Mouse (Mus musculus): ENCODE data around the gene Rabep1. TPM values are rescaled to one million over a fixed set of nuclear protein-coding genes. Genes with fewer than 3 reads are reported as not detected.

Gene Rabep1
- polyA plus RNA-seq, 1 experiment from 2014 or later = 50.3 TPM

GRCm38 (mm10) chr11:70821728-70822591 is 22.6 kb upstream of the Rabep1 start:
- Histone ChIP-seq H3K27ac (ENCODE audit: low read depth, low read length) (no peak overlapping the region), H3K36me3 (ENCODE audit: control insufficient read depth, insufficient read depth, low read length) (no peaks in the 10 kb centered on the region), H3K4me1 (ENCODE audit: control insufficient read depth, insufficient read depth, low read length) (no peaks in the 10 kb centered on the region), H3K4me2 (ENCODE audit: low read length) (no peak overlapping the region), H3K9me3 (replicated peaks; ENCODE audit: control insufficient read depth, low read length) (no peaks in the 10 kb centered on the region), H3K9ac (ENCODE audit: low read length) (no peak overlapping the region), H3K27me3 (replicated peaks; ENCODE audit: control insufficient read depth, insufficient read depth, low read length) (no peaks in the 10 kb centered on the region), H3K4me3 (ENCODE audit: low read depth, low read length) (no peak overlapping the region)
- DNase-seq (ENCODE audit: low spot score) (no peak), ATAC-seq (no peak)
- 69% methylated on average over 17 of the region's 17 CpGs for WGBS

GRCm38 (mm10) chr11:70826207-70826606 is 18.4 kb upstream of the Rabep1 start:
- Histone ChIP-seq H3K4me2 (ENCODE audit: low read length) (no peak overlapping the region), H3K36me3 (ENCODE audit: control insufficient read depth, insufficient read depth, low read length) (no peaks in the 10 kb centered on the region), H3K27me3 (replicated peaks; ENCODE audit: control insufficient read depth, insufficient read depth, low read length) (no peaks in the 10 kb centered on the region), H3K27ac (ENCODE audit: low read depth, low read length) (no peak overlapping the region), H3K4me1 (ENCODE audit: control insufficient read depth, insufficient read depth, low read length) (no peaks in the 10 kb centered on the region), H3K9me3 (replicated peaks; ENCODE audit: control insufficient read depth, low read length) (no peaks in the 10 kb centered on the region), H3K4me3 (ENCODE audit: low read depth, low read length) (no peak overlapping the region), H3K9ac (ENCODE audit: low read length) (no peak overlapping the region)
- ATAC-seq = no peak
- DNase-seq (ENCODE audit: low spot score) = no peak
- WGBS = 84% methylated on average over 2 of the region's 2 CpGs

GRCm38 (mm10) chr11:70828975-70829615 is 15.5 kb upstream of the Rabep1 start:
- Histone ChIP-seq H3K9ac (ENCODE audit: low read length) (no peak overlapping the region), H3K4me2 (ENCODE audit: low read length) (no peak overlapping the region), H3K4me3 (ENCODE audit: low read depth, low read length) (no peak overlapping the region), H3K4me1 (ENCODE audit: control insufficient read depth, insufficient read depth, low read length) (no peaks in the 10 kb centered on the region), H3K9me3 (replicated peaks; ENCODE audit: control insufficient read depth, low read length) (no peaks in the 10 kb centered on the region), H3K36me3 (ENCODE audit: control insufficient read depth, insufficient read depth, low read length) (no peaks in the 10 kb centered on the region), H3K27ac (ENCODE audit: low read depth, low read length) (no peak overlapping the region), H3K27me3 (replicated peaks; ENCODE audit: control insufficient read depth, insufficient read depth, low read length) (no peaks in the 10 kb centered on the region)
- WGBS = 92% methylated on average over 11 of the region's 11 CpGs
- DNase-seq (ENCODE audit: low spot score) (no peak), ATAC-seq (no peak)

- ATAC-seq = no peak
- Histone ChIP-seq H3K36me3 (ENCODE audit: control insufficient read depth, insufficient read depth, low read length) (no peaks in the 10 kb centered on the region), H3K9ac (ENCODE audit: low read length) (no peak overlapping the region), H3K9me3 (replicated peaks; ENCODE audit: control insufficient read depth, low read length) (no peaks in the 10 kb centered on the region), H3K4me1 (ENCODE audit: control insufficient read depth, insufficient read depth, low read length) (no peaks in the 10 kb centered on the region), H3K27me3 (replicated peaks; ENCODE audit: control insufficient read depth, insufficient read depth, low read length) (no peaks in the 10 kb centered on the region), H3K4me2 (ENCODE audit: low read length) (no peak overlapping the region), H3K27ac (ENCODE audit: low read depth, low read length) (no peak overlapping the region), H3K4me3 (ENCODE audit: low read depth, low read length) (no peak overlapping the region)
- WGBS = 7% methylated on average over 3 of the region's 3 CpGs
- DNase-seq (ENCODE audit: low spot score) = no peak
Measured at GRCm38 (mm10) chr11:70831201-70831600, 13.4 kb upstream of the Rabep1 start.

GRCm38 (mm10) chr11:70833408-70833807 is 11.2 kb upstream of the Rabep1 start:
- Histone ChIP-seq H3K9ac (ENCODE audit: low read length) (no peak overlapping the region), H3K9me3 (replicated peaks; ENCODE audit: control insufficient read depth, low read length) (no peaks in the 10 kb centered on the region), H3K27me3 (replicated peaks; ENCODE audit: control insufficient read depth, insufficient read depth, low read length) (no peaks in the 10 kb centered on the region), H3K4me1 (ENCODE audit: control insufficient read depth, insufficient read depth, low read length) (no peaks in the 10 kb centered on the region), H3K27ac (ENCODE audit: low read depth, low read length) (no peak overlapping the region), H3K36me3 (ENCODE audit: control insufficient read depth, insufficient read depth, low read length) (no peaks in the 10 kb centered on the region), H3K4me2 (ENCODE audit: low read length) (no peak overlapping the region), H3K4me3 (ENCODE audit: low read depth, low read length) (no peak overlapping the region)
- DNase-seq (ENCODE audit: low spot score) = no peak
- ATAC-seq = no peak

GRCm38 (mm10) chr11:70833831-70834230 is 10.7 kb upstream of the Rabep1 start:
- Histone ChIP-seq H3K4me2 (ENCODE audit: low read length) (no peak overlapping the region), H3K27me3 (replicated peaks; ENCODE audit: control insufficient read depth, insufficient read depth, low read length) (no peaks in the 10 kb centered on the region), H3K27ac (ENCODE audit: low read depth, low read length) (no peak overlapping the region), H3K4me1 (ENCODE audit: control insufficient read depth, insufficient read depth, low read length) (no peaks in the 10 kb centered on the region), H3K4me3 (ENCODE audit: low read depth, low read length) (no peak overlapping the region), H3K9me3 (replicated peaks; ENCODE audit: control insufficient read depth, low read length) (no peaks in the 10 kb centered on the region), H3K9ac (ENCODE audit: low read length) (no peak overlapping the region), H3K36me3 (ENCODE audit: control insufficient read depth, insufficient read depth, low read length) (no peaks in the 10 kb centered on the region)
- DNase-seq (ENCODE audit: low spot score) = no peak
- no peak for ATAC-seq
- 55% methylated on average over 3 of the region's 3 CpGs for WGBS

- DNase-seq (ENCODE audit: low spot score) (no peak), ATAC-seq (no peak)
- Histone ChIP-seq H3K36me3 (ENCODE audit: control insufficient read depth, insufficient read depth, low read length) (no peaks in the 10 kb centered on the region), H3K4me3 (ENCODE audit: low read depth, low read length) (no peak overlapping the region), H3K4me2 (ENCODE audit: low read length) (no peak overlapping the region), H3K4me1 (ENCODE audit: control insufficient read depth, insufficient read depth, low read length) (no peaks in the 10 kb centered on the region), H3K9me3 (replicated peaks; ENCODE audit: control insufficient read depth, low read length) (no peaks in the 10 kb centered on the region), H3K27ac (ENCODE audit: low read depth, low read length) (no peak overlapping the region), H3K9ac (ENCODE audit: low read length) (no peak overlapping the region), H3K27me3 (replicated peaks; ENCODE audit: control insufficient read depth, insufficient read depth, low read length) (no peaks in the 10 kb centered on the region)
- WGBS = 59% methylated on average over 6 of the region's 6 CpGs
Measured at GRCm38 (mm10) chr11:70835381-70835831, 9.2 kb upstream of the Rabep1 start.

- H3K27me3 ChIP-seq (replicated peaks; ENCODE audit: control insufficient read depth, insufficient read depth, low read length) = no peaks in the 10 kb centered on the region
- no peaks in the 10 kb centered on the region for H3K36me3 ChIP-seq (ENCODE audit: control insufficient read depth, insufficient read depth, low read length)
- H3K4me3 ChIP-seq (ENCODE audit: low read depth, low read length) = no peak overlapping the region
- DNase-seq (ENCODE audit: low spot score) (no peak), ATAC-seq (no peak)
- no peaks in the 10 kb centered on the region for H3K4me1 ChIP-seq (ENCODE audit: control insufficient read depth, insufficient read depth, low read length)
- H3K9ac ChIP-seq (ENCODE audit: low read length) = no peak overlapping the region
- H3K4me2 ChIP-seq (ENCODE audit: low read length) = no peak overlapping the region
- no peak overlapping the region for H3K27ac ChIP-seq (ENCODE audit: low read depth, low read length)
- H3K9me3 ChIP-seq (replicated peaks; ENCODE audit: control insufficient read depth, low read length) = no peaks in the 10 kb centered on the region
- WGBS = 97% methylated on average over 3 of the region's 3 CpGs
Measured at GRCm38 (mm10) chr11:70837031-70837430, 7.5 kb upstream of the Rabep1 start.

GRCm38 (mm10) chr11:70838610-70839009 is 6.0 kb upstream of the Rabep1 start:
- DNase-seq (ENCODE audit: low spot score) (no peak), ATAC-seq (no peak)
- Histone ChIP-seq H3K36me3 (ENCODE audit: control insufficient read depth, insufficient read depth, low read length) (no peaks in the 10 kb centered on the region), H3K27ac (ENCODE audit: low read depth, low read length) (no peak overlapping the region), H3K9ac (ENCODE audit: low read length) (no peak overlapping the region), H3K4me1 (ENCODE audit: control insufficient read depth, insufficient read depth, low read length) (no peaks in the 10 kb centered on the region), H3K9me3 (replicated peaks; ENCODE audit: control insufficient read depth, low read length) (no peaks in the 10 kb centered on the region), H3K4me3 (ENCODE audit: low read depth, low read length) (no peak overlapping the region), H3K4me2 (ENCODE audit: low read length) (no peak overlapping the region), H3K27me3 (replicated peaks; ENCODE audit: control insufficient read depth, insufficient read depth, low read length) (no peaks in the 10 kb centered on the region)
- 70% methylated on average over 2 of the region's 2 CpGs for WGBS

Measured in forebrain, embryonic 14.5 days (tissue).